Mouse (Mus musculus) hindbrain, embryonic 11.5 days (tissue): ENCODE measurements at regions not wholly inside any gene's neighbourhood (a gene's known extent, or its start where the extent isn't known, plus 50 kb on each side); places are given as distances from the start of the nearest gene placed in this dataset.
"Not testable (repeated sequence)": the region's sequence is repeated elsewhere in the genome, so short reads cannot be mapped to it uniquely, and the experiment has no call there.

ENCODE experiments used
- ATAC-seq: fragments of 200-750 bp; cut with Nextera tagmentation; 2 replicates; pipeline ENCODE4 v1.8.0; 2017; ENCODE audit warnings: mild to moderate bottlenecking, moderate TSS enrichment, moderate library complexity; ENCODE audit not compliant: low FRiP score
- DNase-seq: peaks from one replicate; pipeline ENCODE4 v3.0.0-alpha.2; 2015; ENCODE audit warnings: low spot score
- H3K27ac ChIP-seq: fragments of 300-500 bp; sonication (generic); 2 replicates; pipeline ENCODE4 v1.5.1; 2014; ENCODE audit warnings: mild to moderate bottlenecking, low read depth, low read length
- H3K27me3 ChIP-seq: fragments of 300-500 bp; sonication (generic); 2 replicates; pipeline ENCODE4 v1.6.1; 2014; ENCODE audit warnings: mild to moderate bottlenecking, low read length, moderate library complexity, mixed read lengths; ENCODE audit not compliant: control insufficient read depth, insufficient read depth
- H3K36me3 ChIP-seq: fragments of 300-500 bp; sonication (generic); 2 replicates; pipeline ENCODE4 v1.6.1; 2014; ENCODE audit warnings: mild to moderate bottlenecking, low read length, moderate library complexity, mixed read lengths; ENCODE audit not compliant: control insufficient read depth, insufficient read depth
- H3K4me1 ChIP-seq: fragments of 300-500 bp; sonication (generic); replicated peaks from 2 replicates; pipeline ENCODE4 v1.6.1; 2014; ENCODE audit warnings: low read length, mixed read lengths; ENCODE audit not compliant: control insufficient read depth, insufficient read depth
- H3K4me2 ChIP-seq: fragments of 300-500 bp; sonication (generic); replicated peaks from 2 replicates; pipeline ENCODE4 v1.6.1; 2014; ENCODE audit warnings: mild to moderate bottlenecking, low read depth, low read length
- H3K4me3 ChIP-seq: fragments of 300-500 bp; sonication (generic); 2 replicates; pipeline ENCODE4 v1.5.1; 2014; ENCODE audit warnings: low read depth, low read length
- H3K9ac ChIP-seq: fragments of 300-500 bp; sonication (generic); 2 replicates; pipeline ENCODE4 v1.6.1; 2014; ENCODE audit warnings: low read depth, low read length
- H3K9me3 ChIP-seq: fragments of 300-500 bp; sonication (generic); 2 replicates; pipeline ENCODE4 v1.6.1; 2016; ENCODE audit warnings: low read length; ENCODE audit not compliant: control insufficient read depth
- WGBS: fragments of 180-500 bp; shearing (Covaris S2); extraction: QIAGEN DNeasy Blood & Tissue Kit; methylation state at CpG from one replicate; pipeline ENCODE4 v1.1.7; 2014; 5-methylcytosine and 5-hydroxymethylcytosine counted together

DNA sequence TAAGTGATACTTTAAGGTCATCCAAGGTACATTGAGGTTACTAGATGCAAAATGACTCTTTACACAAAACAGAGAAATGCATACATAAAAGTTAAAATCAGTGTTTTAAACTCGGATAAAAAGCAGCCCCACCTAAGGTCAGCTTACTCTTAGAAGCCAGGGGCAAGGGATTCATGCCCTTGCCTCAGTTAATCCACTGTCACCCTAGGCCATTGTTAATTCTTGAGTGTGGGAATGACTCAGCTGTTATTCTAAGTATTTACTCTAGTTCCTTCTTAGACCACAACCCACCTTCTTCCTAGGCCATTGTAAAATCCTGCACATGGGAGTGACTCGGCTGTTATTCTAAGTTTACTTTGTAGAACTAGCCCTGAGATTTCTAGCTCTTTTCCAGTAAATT is 64.1 kb upstream of the Ces1h start:
- not testable (repeated sequence) for H3K9me3 ChIP-seq, H3K27ac ChIP-seq, DNase-seq, H3K4me3 ChIP-seq, H3K27me3 ChIP-seq, H3K4me1 ChIP-seq, H3K36me3 ChIP-seq, ATAC-seq, H3K4me2 ChIP-seq, H3K9ac ChIP-seq
- 88% methylated on average over 2 of the region's 2 CpGs for WGBS

DNA sequence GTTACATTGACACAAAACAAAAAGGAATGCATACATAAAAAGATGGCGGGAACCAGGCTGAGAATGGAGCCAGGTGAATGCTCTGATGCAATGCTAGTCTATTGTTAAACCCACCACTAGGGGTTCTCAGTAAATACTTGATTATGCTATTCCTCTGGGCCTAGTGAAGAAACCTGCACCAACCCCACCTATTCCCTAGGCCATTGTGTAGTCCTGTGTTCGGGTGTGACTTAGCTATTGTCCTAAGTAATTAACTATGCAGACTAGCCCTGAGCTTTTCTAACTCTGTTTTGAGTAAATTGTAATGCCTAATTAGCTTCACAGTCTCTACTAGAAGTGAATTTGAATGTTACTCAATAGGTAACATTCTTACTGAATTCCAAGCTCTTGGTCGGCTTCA is 62.4 kb upstream of the Ces1h start:
- ATAC-seq (no peak), DNase-seq (no peak)
- Histone ChIP-seq H3K9ac (no peak overlapping the region), H3K36me3 (no peaks in the 10 kb centered on the region), H3K27me3 (no peaks in the 10 kb centered on the region), H3K4me2 (no peak overlapping the region), H3K4me3 (no peak overlapping the region), H3K9me3 (no peaks in the 10 kb centered on the region), H3K27ac (no peak overlapping the region), H3K4me1 (no peaks in the 10 kb centered on the region)
- WGBS, result 81% methylated on average over 3 of the region's 3 CpGs

GRCm38 (mm10) chr8:93436586-93436985 is 57.1 kb upstream of the Ces1h start:
- H3K27ac ChIP-seq, H3K9ac ChIP-seq, H3K9me3 ChIP-seq, DNase-seq, H3K4me3 ChIP-seq, H3K36me3 ChIP-seq, H3K4me1 ChIP-seq, H3K4me2 ChIP-seq, H3K27me3 ChIP-seq, ATAC-seq: not testable (repeated sequence)
- WGBS, result 76% methylated on average over 12 of the region's 12 CpGs

DNA sequence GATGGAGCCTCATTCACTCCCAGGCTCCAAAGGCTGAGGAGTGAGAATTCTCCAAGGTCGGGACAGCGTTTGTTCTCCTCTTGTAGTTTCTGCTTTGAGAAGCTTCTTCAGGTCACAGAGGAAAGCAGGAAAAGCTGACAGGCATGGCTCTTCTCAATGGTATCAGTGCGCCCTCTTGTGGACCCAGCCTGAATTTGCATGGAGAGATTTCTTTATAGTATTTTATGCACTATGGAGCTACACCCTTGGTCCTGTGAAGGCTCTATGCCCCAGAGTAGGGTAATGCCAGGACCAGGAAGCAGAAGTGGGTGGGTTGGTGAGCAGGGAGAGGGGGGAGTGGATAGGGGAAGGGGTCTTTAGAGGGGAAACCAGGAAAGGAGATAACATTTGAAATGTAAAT is 51.1 kb upstream of the Ces1h start:
- no peak overlapping the region for H3K27ac ChIP-seq
- H3K9ac ChIP-seq, result no peak overlapping the region
- DNase-seq (peak; percentile 87), ATAC-seq (no peak)
- WGBS, result 13% methylated on average over 3 of the region's 3 CpGs
- H3K4me2 ChIP-seq, result no peak overlapping the region
- H3K4me1 ChIP-seq, result no peaks in the 10 kb centered on the region
- no peaks in the 10 kb centered on the region for H3K36me3 ChIP-seq
- no peaks in the 10 kb centered on the region for H3K27me3 ChIP-seq
- H3K9me3 ChIP-seq, result no peaks in the 10 kb centered on the region
- H3K4me3 ChIP-seq, result no peak overlapping the region
